Mouse (Mus musculus): ENCODE measurements around the gene Crb2. TPM values are rescaled to one million over a fixed set of nuclear protein-coding genes. Genes with fewer than 3 reads are reported as not detected.
A peak's percentile ranks its signal among the peaks of the same experiment; 100 is the strongest.

Gene Crb2
- total and polyA plus RNA-seq, 3 experiments: 0.48 to 0.81 (median 0.64) TPM

DNA sequence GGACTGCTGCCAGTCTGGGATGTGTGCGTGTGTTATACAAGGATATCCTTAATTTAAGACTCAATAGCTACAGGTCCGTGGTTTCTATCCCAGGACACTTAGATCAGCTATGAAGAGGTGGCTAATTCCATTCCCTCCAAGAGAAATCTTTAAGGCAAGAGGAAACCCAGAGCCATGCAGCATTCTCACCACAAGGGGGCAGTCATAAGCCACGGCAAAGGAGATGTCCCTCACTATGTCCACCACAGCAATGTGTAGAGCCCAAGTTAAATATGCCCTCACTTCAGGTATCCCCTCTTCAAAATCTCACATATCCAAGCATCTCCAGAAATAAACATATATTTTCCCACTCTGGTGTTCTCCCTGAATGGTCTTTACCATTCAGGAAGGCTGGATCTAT is 39.6 kb downstream of the Crb2 start:
- intact Hi-C loops (cut with DNase I): loop anchor here (1.0 kb wide), 2 partner anchors 561 to 843 kb away; no protein-coding TSS in a partner anchor
- 22% methylated on average over 3 of the region's 3 CpGs for WGBS
- DNase-seq: peak; percentile 44 to 76
- TF ChIP-seq EP300 (IDR thresholded peaks at IDR 0.05; ENCODE audit: insufficient read depth, low read depth, low read length) (no peak), POLR2A (IDR thresholded peaks at IDR 0.05; ENCODE audit: insufficient read depth, low read depth, low read length) (no peak), CTCF (IDR thresholded peaks at IDR 0.05) (no peak; the same call in 1 of the 2 replicates)
- Histone ChIP-seq H3K27ac (no peak overlapping the region), H3K27me3 (ENCODE audit: control insufficient read depth, insufficient read depth, low read length) (no peaks in the 10 kb centered on the region), H3K4me1 (ENCODE audit: control insufficient read depth, insufficient read depth, low read length) (no peaks in the 10 kb centered on the region), H3K4me3 (no peak overlapping the region), H3K9ac (ENCODE audit: low read depth, low read length) (no peak overlapping the region), H3K79me2 (replicated peaks; ENCODE audit: control insufficient read depth, insufficient read depth, low read length) (no peaks in the 10 kb centered on the region), H3K36me3 (ENCODE audit: control insufficient read depth, insufficient read depth, low read length) (no peaks in the 10 kb centered on the region)

DNA sequence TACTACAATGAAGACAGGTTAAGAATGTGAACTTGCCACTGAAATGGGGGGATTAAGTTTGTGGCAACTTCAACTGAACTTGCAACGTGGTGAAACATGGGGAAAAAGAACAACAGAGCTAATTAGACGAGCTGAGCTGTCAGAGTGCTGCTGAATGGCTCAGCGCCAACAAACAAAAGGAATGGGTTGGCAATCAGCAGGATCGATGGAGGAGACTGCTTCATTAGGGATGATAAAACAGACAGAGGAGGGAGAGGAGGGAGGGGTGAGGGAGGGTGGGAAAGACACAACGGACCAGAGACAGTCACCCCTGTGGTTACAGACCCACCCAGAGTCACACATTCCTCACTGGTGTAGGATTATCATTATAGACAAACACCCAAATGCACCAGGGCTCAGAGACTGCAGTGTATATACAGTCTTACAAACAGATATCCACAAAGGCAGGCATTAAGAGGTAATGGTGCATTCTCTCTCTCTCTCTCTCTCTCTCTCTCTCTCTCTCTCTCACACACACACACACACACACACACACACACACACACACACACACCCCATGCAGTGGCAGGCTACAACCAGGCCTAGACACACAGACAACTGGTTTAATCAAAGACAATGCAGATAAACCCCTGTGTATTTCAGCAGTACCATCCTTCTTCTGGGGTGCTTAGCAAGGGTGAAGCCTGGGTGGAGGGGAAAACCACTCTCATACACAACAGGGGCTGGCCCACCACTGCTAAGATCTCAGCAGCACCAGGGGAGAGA is 42.9 kb downstream of the Crb2 start:
- Histone ChIP-seq H3K36me3 (ENCODE audit: control insufficient read depth, insufficient read depth, low read length) (no peaks in the 10 kb centered on the region), H3K4me1 (ENCODE audit: control insufficient read depth, insufficient read depth, low read length) (no peaks in the 10 kb centered on the region), H3K4me3 (no peak overlapping the region), H3K27me3 (ENCODE audit: control insufficient read depth, insufficient read depth, low read length) (no peaks in the 10 kb centered on the region), H3K9ac (ENCODE audit: low read depth, low read length) (no peak overlapping the region), H3K79me2 (replicated peaks; ENCODE audit: control insufficient read depth, insufficient read depth, low read length) (no peaks in the 10 kb centered on the region), H3K27ac (no peak overlapping the region)
- intact Hi-C loops (cut with DNase I): no loop called here
- DNase-seq: no peak
- TF ChIP-seq EP300 (IDR thresholded peaks at IDR 0.05; ENCODE audit: insufficient read depth, low read depth, low read length) (no peak), CTCF (IDR thresholded peaks at IDR 0.05) (no peak), POLR2A (IDR thresholded peaks at IDR 0.05; ENCODE audit: insufficient read depth, low read depth, low read length) (no peak)
- 48% methylated on average over 5 of the region's 5 CpGs for WGBS

DNA sequence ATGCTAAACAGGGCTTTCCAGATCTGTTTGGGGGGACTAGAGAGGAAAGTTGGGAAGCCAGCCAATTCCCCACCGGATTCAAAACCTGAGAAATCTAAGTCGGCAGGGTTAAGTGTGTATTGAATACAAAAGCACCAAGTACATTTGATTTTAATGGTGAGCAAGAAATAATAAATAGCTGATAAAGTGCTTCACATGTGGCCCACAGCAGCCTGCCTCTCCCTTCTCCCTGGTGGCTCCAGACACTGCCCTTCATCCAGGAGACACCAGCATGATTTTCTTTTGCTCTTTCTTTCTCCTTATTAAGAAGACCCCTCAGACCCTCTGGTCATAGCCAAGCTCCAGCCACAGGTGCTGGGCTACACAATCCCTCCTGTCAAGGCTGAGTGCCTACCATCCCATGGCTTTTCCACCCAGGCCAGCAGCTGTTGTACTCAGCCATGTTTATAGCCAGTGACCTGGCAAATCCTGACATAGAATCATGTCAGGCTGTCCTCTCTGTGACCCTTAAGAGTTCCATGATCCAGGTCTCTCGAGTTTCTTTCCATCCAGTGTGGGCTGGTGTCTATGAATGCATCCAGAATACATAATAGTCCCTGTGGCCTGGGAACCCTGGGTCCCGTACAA is 43.6 kb downstream of the Crb2 start:
- no peak for TF ChIP-seq POLR2A (IDR thresholded peaks at IDR 0.05; ENCODE audit: insufficient read depth, low read depth, low read length)
- TF ChIP-seq EP300 (IDR thresholded peaks at IDR 0.05; ENCODE audit: insufficient read depth, low read depth, low read length): no peak
- TF ChIP-seq CTCF (IDR thresholded peaks at IDR 0.05): no peak
- DNase-seq: no peak
- Histone ChIP-seq H3K27me3 (ENCODE audit: control insufficient read depth, insufficient read depth, low read length) (no peaks in the 10 kb centered on the region), H3K4me3 (no peak overlapping the region), H3K36me3 (ENCODE audit: control insufficient read depth, insufficient read depth, low read length) (no peaks in the 10 kb centered on the region), H3K9ac (ENCODE audit: low read depth, low read length) (no peak overlapping the region), H3K79me2 (replicated peaks; ENCODE audit: control insufficient read depth, insufficient read depth, low read length) (no peaks in the 10 kb centered on the region), H3K27ac (no peak overlapping the region), H3K4me1 (ENCODE audit: control insufficient read depth, insufficient read depth, low read length) (no peaks in the 10 kb centered on the region)
- intact Hi-C loops (cut with DNase I): no loop called here
- 63% methylated on average over 4 of the region's 4 CpGs for WGBS

DNA sequence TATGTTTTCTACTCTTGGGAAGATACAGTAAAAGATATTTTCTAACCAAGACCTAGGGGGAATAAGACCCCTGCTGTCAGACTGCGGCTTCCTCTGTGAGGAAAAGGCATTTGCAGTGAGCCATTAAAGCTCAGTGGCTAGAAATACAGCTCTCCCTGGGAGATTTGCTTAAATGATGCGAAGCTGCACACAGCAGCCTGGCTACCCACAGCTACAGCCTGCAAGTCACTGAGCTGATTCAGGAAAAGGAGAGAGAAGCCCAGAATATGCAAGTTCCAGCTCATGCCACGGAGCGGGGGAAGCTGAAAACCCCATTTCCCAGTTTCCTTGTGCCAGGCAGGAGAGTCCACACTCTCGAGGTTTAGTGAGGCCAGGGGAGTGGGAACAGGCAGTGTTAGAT is 46.1 kb downstream of the Crb2 start:
- WGBS: 91% methylated on average over 5 of the region's 5 CpGs
- DNase-seq: no peak

DNA sequence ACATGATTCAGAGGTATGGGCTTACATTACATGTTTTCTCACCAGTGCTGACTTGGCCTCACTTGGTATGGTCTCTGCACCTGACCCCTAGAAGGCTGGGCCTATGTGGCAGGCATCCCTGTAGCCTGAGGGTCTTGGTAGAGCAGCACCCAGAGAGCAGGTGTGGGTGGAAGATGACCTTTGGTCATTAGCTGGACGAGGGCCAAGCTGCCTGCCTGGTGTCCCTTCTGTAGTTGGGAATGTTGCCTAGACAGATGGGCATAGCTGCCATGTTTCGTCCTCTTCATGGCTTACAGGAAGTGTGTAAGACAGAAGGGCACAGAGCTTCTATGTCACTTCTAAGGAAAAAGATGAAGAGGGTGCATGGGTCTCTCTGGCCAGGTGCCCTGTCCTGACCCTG is 47.8 kb downstream of the Crb2 start:
- no peaks in the 10 kb centered on the region for H3K27me3 ChIP-seq (ENCODE audit: control insufficient read depth, insufficient read depth, low read length)
- TF ChIP-seq POLR2A (IDR thresholded peaks at IDR 0.05; ENCODE audit: insufficient read depth, low read depth, low read length) (no peak), EP300 (IDR thresholded peaks at IDR 0.05; ENCODE audit: insufficient read depth, low read depth, low read length) (no peak), CTCF (IDR thresholded peaks at IDR 0.05) (no peak)
- intact Hi-C loops (cut with DNase I): no loop called here
- no peaks in the 10 kb centered on the region for H3K36me3 ChIP-seq (ENCODE audit: control insufficient read depth, insufficient read depth, low read length)
- no peak overlapping the region for H3K9ac ChIP-seq (ENCODE audit: low read depth, low read length)
- no peaks in the 10 kb centered on the region for H3K4me1 ChIP-seq (ENCODE audit: control insufficient read depth, insufficient read depth, low read length)
- no peak overlapping the region for H3K4me3 ChIP-seq
- DNase-seq: no peak
- H3K79me2 ChIP-seq (replicated peaks; ENCODE audit: control insufficient read depth, insufficient read depth, low read length): no peaks in the 10 kb centered on the region
- H3K27ac ChIP-seq: no peak overlapping the region
- WGBS: 87% methylated on average over 2 of the region's 2 CpGs

More for the DNA sequence above, 46.1 kb downstream of the Crb2 start:
- TF ChIP-seq POLR2A (IDR thresholded peaks at IDR 0.05; ENCODE audit: insufficient read depth, low read depth, low read length): no peak
- no peak for TF ChIP-seq CTCF (IDR thresholded peaks at IDR 0.05)
- no peak for TF ChIP-seq EP300 (IDR thresholded peaks at IDR 0.05; ENCODE audit: insufficient read depth, low read depth, low read length)
- Histone ChIP-seq H3K9ac (ENCODE audit: low read depth, low read length) (no peak overlapping the region), H3K79me2 (replicated peaks; ENCODE audit: control insufficient read depth, insufficient read depth, low read length) (no peaks in the 10 kb centered on the region), H3K27ac (no peak overlapping the region), H3K27me3 (ENCODE audit: control insufficient read depth, insufficient read depth, low read length) (no peaks in the 10 kb centered on the region), H3K4me3 (no peak overlapping the region), H3K36me3 (ENCODE audit: control insufficient read depth, insufficient read depth, low read length) (no peaks in the 10 kb centered on the region), H3K4me1 (ENCODE audit: control insufficient read depth, insufficient read depth, low read length) (no peaks in the 10 kb centered on the region)
- intact Hi-C loops (cut with DNase I): no loop called here

DNA sequence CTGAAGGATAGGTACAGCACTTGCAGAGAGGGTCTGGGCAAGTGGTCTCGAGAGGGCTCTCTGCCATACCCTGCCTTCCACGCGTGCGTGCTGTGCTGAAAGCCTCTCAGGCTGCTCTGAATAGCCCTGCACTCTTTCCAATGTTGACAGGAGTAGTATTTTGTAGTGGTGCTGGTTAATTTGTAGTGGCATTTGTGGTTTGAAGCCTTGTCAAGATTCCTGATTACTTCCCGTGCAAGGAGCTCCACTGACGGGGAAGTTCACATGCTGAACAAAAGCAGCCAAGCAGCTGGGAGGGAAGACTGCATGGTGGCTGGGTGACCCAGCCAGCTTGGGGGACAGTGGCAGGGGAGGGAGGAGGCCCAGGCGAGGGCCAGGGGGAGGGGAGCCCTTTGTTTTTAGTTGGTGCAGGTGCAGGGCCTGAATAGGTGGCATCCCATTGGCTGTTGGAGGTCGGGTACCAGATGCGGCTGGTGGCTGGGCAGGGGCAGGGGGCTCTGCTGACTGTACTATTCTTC is 53.8 kb downstream of the Crb2 start:
- no peak overlapping the region for H3K4me3 ChIP-seq
- intact Hi-C loops (cut with DNase I): no loop called here
- no peak for DNase-seq
- 80% methylated on average over 9 of the region's 9 CpGs for WGBS
- no peak overlapping the region for H3K27ac ChIP-seq
- no peaks in the 10 kb centered on the region for H3K36me3 ChIP-seq (ENCODE audit: control insufficient read depth, insufficient read depth, low read length)
- H3K4me1 ChIP-seq (ENCODE audit: control insufficient read depth, insufficient read depth, low read length): no peaks in the 10 kb centered on the region
- H3K79me2 ChIP-seq (replicated peaks; ENCODE audit: control insufficient read depth, insufficient read depth, low read length): no peaks in the 10 kb centered on the region
- no peak for TF ChIP-seq POLR2A (IDR thresholded peaks at IDR 0.05; ENCODE audit: insufficient read depth, low read depth, low read length)
- TF ChIP-seq CTCF (IDR thresholded peaks at IDR 0.05): no peak
- TF ChIP-seq EP300 (IDR thresholded peaks at IDR 0.05; ENCODE audit: insufficient read depth, low read depth, low read length): no peak
- H3K9ac ChIP-seq (ENCODE audit: low read depth, low read length): no peak overlapping the region
- H3K27me3 ChIP-seq (ENCODE audit: control insufficient read depth, insufficient read depth, low read length): no peaks in the 10 kb centered on the region

All from heart, adult 2 months (tissue).